Mouse (Mus musculus) embryonic stem cell, embryonic (primary cell): ENCODE measurements at regions not wholly inside any gene's neighbourhood (a gene's known extent, or its start where the extent isn't known, plus 50 kb on each side); places are given as distances from the start of the nearest gene placed in this dataset.
"Not testable (repeated sequence)": the region's sequence is repeated elsewhere in the genome, so short reads cannot be mapped to it uniquely, and the experiment has no call there.

ENCODE experiments used
- CTCF ChIA-PET, 4 experiments: fragments of 300-600 bp in 2 of 4; fragments of 350-600 bp in 2 of 4; sonication (Branson Sonifier 250); formaldehyde crosslinking; loops; one replicate each; lab custom pipeline; 2022; ENCODE audit warnings: inconsistent platforms in 2 of 4; lab: Charles Lee
- POLR2A ChIA-PET, 4 experiments: fragments of 300-600 bp in 2 of 4; fragments of 350-600 bp in 2 of 4; sonication (Branson Sonifier 250); formaldehyde crosslinking; loops; one replicate each; lab custom pipeline; 2022; ENCODE audit warnings: antibody characterized with exemption in 4 of 4, inconsistent platforms in 1 of 4; lab: Charles Lee

DNA sequence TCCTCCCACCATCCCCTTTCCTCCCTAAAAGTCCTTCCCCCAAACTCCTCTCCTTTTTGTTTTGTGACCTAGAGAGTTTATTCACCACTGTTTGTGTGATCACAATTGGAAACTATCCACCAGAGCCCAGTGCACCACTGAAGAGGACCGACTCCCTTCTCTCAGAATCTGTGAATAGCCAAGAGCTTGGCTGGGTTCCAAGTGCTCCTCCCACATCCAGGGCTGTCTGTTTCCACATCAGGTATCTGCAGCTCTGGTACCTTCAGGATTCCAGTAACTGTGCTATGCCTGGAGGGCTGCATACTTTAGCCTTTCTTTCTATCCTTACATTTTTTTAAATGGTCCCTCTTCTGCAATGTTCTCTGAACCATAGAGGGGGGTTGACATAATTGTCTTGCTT, 180.5 kb upstream of the Masp1 start:
- ChIA-PET CTCF (no interaction called here), POLR2A (interaction anchor here in 3 of 4 experiments (1.4 to 4.2 kb wide), 3 partner anchors 10 to 253 kb away, joined by 3 to 19 read pairs (median 6); no protein-coding TSS in a partner anchor)

- CTCF ChIA-PET = not testable (repeated sequence)
- POLR2A ChIA-PET = interaction anchor here in 1 of 4 experiments (0.7 kb wide), 1 partner anchor 44 kb away, joined by 4 read pairs; no protein-coding TSS in a partner anchor
Observed at GRCm38 (mm10) chr16:23694226-23694625, 173.6 kb upstream of the Masp1 start.

- ChIA-PET CTCF (interaction anchor here in 1 of 4 experiments (1.1 kb wide), 1 partner anchor 209 kb away, joined by 4 read pairs; no protein-coding TSS in a partner anchor), POLR2A (interaction anchor here in 1 of 4 experiments (1.0 to 2.6 kb wide), 3 partner anchors 11 to 22 kb away, joined by 3 to 19 read pairs (median 4); no protein-coding TSS in a partner anchor)
Observed at GRCm38 (mm10) chr16:23690061-23690460, 169.4 kb upstream of the Masp1 start.

- ChIA-PET POLR2A (no interaction called here), CTCF (interaction anchor here in 1 of 4 experiments (0.6 kb wide), 1 partner anchor 522 kb away, joined by 3 read pairs; no protein-coding TSS in a partner anchor)
Observed at GRCm38 (mm10) chr16:23686783-23687182, 166.2 kb upstream of the Masp1 start.

DNA sequence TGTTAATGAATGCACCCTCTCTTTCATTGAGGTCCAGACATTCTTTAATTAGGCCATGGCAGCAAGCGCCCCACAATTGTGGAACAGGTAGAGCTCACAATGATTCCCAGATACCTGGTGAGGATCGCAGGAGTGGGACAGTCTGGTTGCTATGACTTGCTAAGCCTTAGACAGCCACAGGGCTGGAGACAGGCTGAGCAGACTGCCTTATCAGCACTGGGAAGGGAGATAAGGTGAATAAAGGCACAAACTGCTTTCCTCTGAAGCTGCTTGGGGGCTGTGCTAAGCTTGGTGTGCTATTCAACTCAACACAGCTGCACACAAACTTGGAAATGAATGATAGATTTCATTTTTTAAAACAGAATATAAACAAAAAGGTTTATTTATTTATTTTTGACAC, 159.8 kb upstream of the Masp1 start:
- ChIA-PET POLR2A (interaction anchor here in 1 of 4 experiments (0.6 kb wide), 1 partner anchor 12 kb away, joined by 3 read pairs; no protein-coding TSS in a partner anchor), CTCF (no interaction called here)

DNA sequence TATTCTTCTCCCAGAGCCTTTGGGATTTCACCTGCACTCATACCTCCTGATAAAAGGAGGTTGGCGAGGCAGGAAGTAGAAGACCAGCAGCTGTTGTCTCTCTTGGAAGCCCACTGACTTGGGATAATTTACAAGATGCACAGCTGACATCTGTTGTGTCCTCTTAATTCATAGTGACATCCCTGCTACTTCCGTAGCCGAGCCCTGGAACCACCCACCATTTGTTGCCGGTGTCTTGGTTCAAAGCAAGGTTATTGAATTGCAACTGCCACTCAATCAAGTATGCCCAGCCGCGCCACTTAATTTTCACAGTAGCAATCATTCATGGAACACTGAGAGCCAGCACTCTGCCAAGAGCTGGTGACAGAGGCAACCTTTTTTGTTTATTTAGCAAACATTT, 151.8 kb upstream of the Masp1 start:
- ChIA-PET POLR2A (interaction anchor here in 1 of 4 experiments (0.6 kb wide), 1 partner anchor 1120 kb away, joined by 3 read pairs; no protein-coding TSS in a partner anchor), CTCF (no interaction called here)

- ChIA-PET CTCF (interaction anchor here in 1 of 4 experiments (0.7 kb wide), 1 partner anchor 228 kb away, joined by 3 read pairs; no protein-coding TSS in a partner anchor), POLR2A (no interaction called here)
Observed at GRCm38 (mm10) chr16:23670161-23670560, 149.5 kb upstream of the Masp1 start.

GRCm38 (mm10) chr16:23669651-23670050, 149.0 kb upstream of the Masp1 start:
- POLR2A ChIA-PET = no interaction called here
- CTCF ChIA-PET = no interaction called here
